Mouse (Mus musculus) brain, embryonic 14.5 days (tissue): ENCODE data around the gene 4930415O20Rik.

Experiments used
- CTCF ChIP-seq: fragments of 200-500 bp; IDR thresholded peaks from 2 replicates; pipeline ENCODE4 v1.5.1; 2012; ENCODE audit warnings: inconsistent platforms, mild to moderate bottlenecking, moderate library complexity, borderline replicate concordance; ENCODE audit not compliant: insufficient read depth, insufficient read length; ENCODE audit errors: extremely low read depth
- POLR2A ChIP-seq: fragments of 200-500 bp; IDR thresholded peaks from 2 replicates; pipeline ENCODE4 v1.6.1; 2012; ENCODE audit warnings: mild to moderate bottlenecking, inconsistent platforms, borderline replicate concordance; ENCODE audit not compliant: poor library complexity, insufficient read depth, insufficient read length, severe bottlenecking; ENCODE audit errors: extremely low read depth

GRCm38 (mm10) chr15:98622199-98622598 is 51.4 kb downstream of the 4930415O20Rik start:
- TF ChIP-seq CTCF (no peak), POLR2A (no peak)
